Mouse (Mus musculus) embryo, embryonic 11 days (tissue): ENCODE measurements around the gene Setd1b.
"Not testable (repeated sequence)": the region's sequence is repeated elsewhere in the genome, so short reads cannot be mapped to it uniquely, and the experiment has no call there.

Experiments used
- DNase-seq: peaks from one replicate; pipeline ENCODE4 v3.0.0-alpha.2; 2015

Gene Setd1b

GRCm38 (mm10) chr5:123162942-123163341 is 20.9 kb downstream of the Setd1b start:
- no peak for DNase-seq

GRCm38 (mm10) chr5:123166437-123166836 is 24.4 kb downstream of the Setd1b start:
- DNase-seq, result no peak

- DNase-seq, result no peak
Measured at GRCm38 (mm10) chr5:123167591-123167990, 25.6 kb downstream of the Setd1b start.

GRCm38 (mm10) chr5:123169284-123169683 is 27.3 kb downstream of the Setd1b start, which contains the start of gene Psmd9:
Gene Psmd9, plus strand, starts transcription at chr5:123169413.
- no peak for DNase-seq

- no peak for DNase-seq
Measured at GRCm38 (mm10) chr5:123170365-123170764, 28.4 kb downstream of the Setd1b start.

GRCm38 (mm10) chr5:123171646-123172350 is 29.8 kb downstream of the Setd1b start:
- peak; percentile 91 for DNase-seq

- DNase-seq, result no peak
Measured at GRCm38 (mm10) chr5:123178792-123179191, 36.8 kb downstream of the Setd1b start.

GRCm38 (mm10) chr5:123180390-123180789 is 38.4 kb downstream of the Setd1b start:
- DNase-seq, result no peak

- DNase-seq, result no peak
Measured at GRCm38 (mm10) chr5:123181536-123181935, 39.5 kb downstream of the Setd1b start.

- DNase-seq, result no peak
Measured at GRCm38 (mm10) chr5:123182651-123183050, 40.7 kb downstream of the Setd1b start, which contains the start of gene Hpd. Gene Hpd, minus strand, starts transcription at chr5:123182727.

GRCm38 (mm10) chr5:123185966-123186365 is 44.0 kb downstream of the Setd1b start:
- DNase-seq, result no peak

GRCm38 (mm10) chr5:123187306-123187705 is 45.3 kb downstream of the Setd1b start:
- DNase-seq, result no peak

- no peak for DNase-seq
Measured at GRCm38 (mm10) chr5:123190912-123191311, 48.9 kb downstream of the Setd1b start.

- DNase-seq, result no peak
Measured at GRCm38 (mm10) chr5:123191427-123191826, 49.4 kb downstream of the Setd1b start.

- no peak for DNase-seq
Measured at GRCm38 (mm10) chr5:123192606-123193150, 50.7 kb downstream of the Setd1b start.

GRCm38 (mm10) chr5:123193436-123193835 is 51.4 kb downstream of the Setd1b start:
- no peak for DNase-seq

- DNase-seq, result no peak
Measured at GRCm38 (mm10) chr5:123194856-123195255, 52.9 kb downstream of the Setd1b start.

- DNase-seq, result no peak
Measured at GRCm38 (mm10) chr5:123195500-123196000, 53.6 kb downstream of the Setd1b start.

- no peak for DNase-seq
Measured at GRCm38 (mm10) chr5:123196746-123197145, 54.8 kb downstream of the Setd1b start.

GRCm38 (mm10) chr5:123198523-123198922 is 56.5 kb downstream of the Setd1b start:
- DNase-seq, result no peak

GRCm38 (mm10) chr5:123200816-123201522 is 59.0 kb downstream of the Setd1b start:
- not testable (repeated sequence) for DNase-seq

GRCm38 (mm10) chr5:123201523-123201892 is 59.5 kb downstream of the Setd1b start:
- DNase-seq, result no peak

- no peak for DNase-seq
Measured at GRCm38 (mm10) chr5:123201987-123202386, 60.0 kb downstream of the Setd1b start.

- DNase-seq, result not testable (repeated sequence)
Measured at GRCm38 (mm10) chr5:123202771-123203170, 60.8 kb downstream of the Setd1b start.
